8 mouse cellular contexts compared by ENCODE assay signal in the genomic region with DNA sequence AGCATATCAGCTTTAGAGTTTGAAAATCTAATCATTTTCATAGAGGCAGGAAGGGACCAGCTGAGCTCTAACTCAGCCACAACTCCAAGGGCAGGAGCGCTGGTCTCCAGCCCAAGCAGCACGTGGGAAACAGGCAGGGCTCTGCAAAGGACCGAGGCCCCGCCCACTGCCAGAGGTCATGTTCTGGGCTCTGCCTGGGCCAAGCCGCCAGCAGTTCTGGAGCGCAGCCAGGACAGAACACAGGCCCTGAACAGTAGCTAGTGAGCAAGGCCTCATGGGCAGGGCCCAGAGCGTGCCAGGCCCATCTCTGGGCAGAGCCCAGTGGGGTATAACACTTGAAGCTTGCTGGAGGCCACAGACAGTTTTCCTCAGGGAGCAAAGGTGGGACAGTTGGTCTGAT.
DNase-seq lines count a peak whose midpoint lies in the region; ATAC-seq and TF ChIP-seq lines count a peak whose summit lies in the region.

No protein-coding gene starts in this region.

- no peak overlapping the region for H3K27ac ChIP-seq in ES-E14 (ENCODE audit: insufficient read depth, low read depth, low read length, poor library complexity, severe bottlenecking)
- H3K27ac ChIP-seq in hindbrain, embryonic 11.5 days (ENCODE audit: low read depth, low read length), result no peak overlapping the region
- H3K27ac ChIP-seq in thymus, adult 2 months (ENCODE audit: control insufficient read depth, insufficient read depth, low read length), result no peak overlapping the region

- DNase-seq in ES-E14 (ENCODE audit: low read depth, low spot score), result peak; percentile 63
- peak; percentile 8 for DNase-seq in cerebellum, adult 9-10 months
- peak; percentile 69 to 77 for DNase-seq in frontal cortex, postnatal 36 days (ENCODE audit: low spot score in 2 of 2)
- peak; percentile 41 for DNase-seq in hindbrain, embryonic 11.5 days (ENCODE audit: low spot score)
- peak; percentile 26 for DNase-seq in layer of hippocampus, adult 9-10 months (ENCODE audit: low spot score)
- peak; percentile 92 to 96 for DNase-seq in lung, adult 18-20 months
- peak; percentile 56 for DNase-seq in retina, embryonic 14.5 days (ENCODE audit: low spot score)
- DNase-seq in thymus, adult 2 months, result no peak

- no peak overlapping the region for H3K4me3 ChIP-seq in ES-E14 (ENCODE audit: insufficient read depth in 1 of 2, low read depth in 1 of 2, low read length in 2 of 2, poor library complexity in 1 of 2, severe bottlenecking in 1 of 2)
- H3K4me3 ChIP-seq in hindbrain, embryonic 11.5 days (ENCODE audit: low read depth, low read length), result no peak overlapping the region
- H3K4me3 ChIP-seq in thymus, adult 2 months (ENCODE audit: control insufficient read depth, insufficient read depth, low read length), result no peak overlapping the region

- no peaks in the 10 kb centered on the region for H3K36me3 ChIP-seq in ES-E14 (ENCODE audit: control insufficient read depth, insufficient read depth, low read length, poor library complexity, severe bottlenecking)
- H3K36me3 ChIP-seq in hindbrain, embryonic 11.5 days (ENCODE audit: control insufficient read depth, insufficient read depth, low read length), result no peaks in the 10 kb centered on the region
- H3K36me3 ChIP-seq in thymus, adult 2 months (ENCODE audit: control insufficient read depth, insufficient read depth, low read length), result no peaks in the 10 kb centered on the region

- 13% methylated on average over 7 of the region's 7 CpGs for WGBS in hindbrain, embryonic 11.5 days
- whole genome bisulfite sequencing in thymus, adult 2 months, result 34% methylated on average over 7 of the region's 7 CpGs

- H3K9me3 ChIP-seq in ES-E14 (ENCODE audit: control insufficient read depth, insufficient read depth, low read depth, low read length), result no peaks in the 10 kb centered on the region
- no peaks in the 10 kb centered on the region for H3K9me3 ChIP-seq in hindbrain, embryonic 11.5 days (ENCODE audit: control insufficient read depth, low read length)

- 0 out of 2 replicates have a peak overlapping the region, but pooled peaks have one; percentile 8 for H3K9ac ChIP-seq in ES-E14 (ENCODE audit: insufficient read depth, low read depth, low read length, poor library complexity, severe bottlenecking)
- H3K9ac ChIP-seq in hindbrain, embryonic 11.5 days (ENCODE audit: low read depth, low read length), result no peak overlapping the region

- in situ Hi-C loops in ES-E14 (cut with MboI; ENCODE audit: low sequenced_read_pairs in 2 of 2, unreplicated experiment in 2 of 2), result no loop called here

- no peak for TF ChIP-seq POLR2A in thymus, adult 2 months (IDR thresholded peaks at IDR 0.05; ENCODE audit: control insufficient read depth, extremely low read depth, insufficient read depth, low read length, poor library complexity)

- no peak for TF ChIP-seq CTCF in thymus, adult 2 months (IDR thresholded peaks at IDR 0.05; ENCODE audit: borderline replicate concordance, control insufficient read depth, extremely low read depth, insufficient read depth, low read length, poor library complexity)

- H3K27me3 ChIP-seq in hindbrain, embryonic 11.5 days (ENCODE audit: control insufficient read depth, insufficient read depth, low read length), result peaks cover 19% of the 10 kb centered on the region
- H3K27me3 ChIP-seq in thymus, adult 2 months (ENCODE audit: control insufficient read depth, insufficient read depth, low read length), result no peaks in the 10 kb centered on the region

- no peak overlapping the region for H3K4me2 ChIP-seq in hindbrain, embryonic 11.5 days (replicated peaks; ENCODE audit: low read depth, low read length)

- no peak for ATAC-seq in hindbrain, embryonic 11.5 days (ENCODE audit: low FRiP score)

- peaks cover 4 to 24% of the 10 kb centered on the region in 2 experiments for H3K4me1 ChIP-seq in ES-E14 (ENCODE audit: control insufficient read depth in 2 of 2, insufficient read depth in 2 of 2, low read length in 2 of 2, poor library complexity in 1 of 2)
- peaks cover 40% of the 10 kb centered on the region for H3K4me1 ChIP-seq in hindbrain, embryonic 11.5 days (replicated peaks; ENCODE audit: control insufficient read depth, insufficient read depth, low read length)
- no peaks in the 10 kb centered on the region; the same call in 1 of the 2 replicates for H3K4me1 ChIP-seq in thymus, adult 2 months (replicated peaks; ENCODE audit: control insufficient read depth, insufficient read depth, low read length)

TF ChIP-seq in ES-E14, 5 proteins besides CTCF, POLR2A, EP300 and RAD21:
- no peak for TF ChIP-seq ZC3H11A (IDR thresholded peaks at IDR 0.05; ENCODE audit: borderline replicate concordance, low read depth, low read length)
- TF ChIP-seq HCFC1 (IDR thresholded peaks at IDR 0.05; ENCODE audit: borderline replicate concordance, insufficient read depth, low read length), result no peak
- TF ChIP-seq CHD2 (IDR thresholded peaks at IDR 0.05; ENCODE audit: low read depth, low read length), result no peak
TF ChIP-seq in ES-E14: peak in this region for 0.
